Mouse (Mus musculus): Measurements from ENCODE around the gene Cdk7.

DNA sequence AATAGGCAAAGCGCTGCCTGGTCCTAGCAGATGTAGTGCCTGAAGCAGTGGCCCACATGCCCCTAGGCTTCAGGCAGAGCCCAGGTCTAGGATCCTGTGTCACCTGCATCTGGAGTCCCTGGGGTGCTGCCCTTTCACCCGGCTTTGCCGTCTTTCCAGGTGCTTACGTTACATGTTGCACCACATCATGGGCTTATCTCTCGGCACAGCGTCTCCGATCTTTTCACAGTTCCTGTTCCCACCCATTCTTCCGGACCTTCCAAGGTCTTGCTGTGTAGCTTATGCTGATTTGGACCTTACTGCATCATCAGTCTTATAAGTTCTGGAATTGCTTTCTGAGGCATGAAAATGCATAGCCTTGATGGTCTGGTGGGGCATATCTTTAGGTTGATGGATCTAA lies 21.8 kb upstream of the Cdk7 start:
- TF ChIP-seq GATA1 (IDR thresholded peaks at IDR 0.05; ENCODE audit: low read length) (peak; percentile 48), TAL1 (IDR thresholded peaks at IDR 0.05; ENCODE audit: low read length) (no peak)
